Mouse (Mus musculus) thymus, adult 2 months (tissue): ENCODE measurements around the gene Olfr1489.

Source experiments
- CTCF ChIP-seq: fragments of 200-500 bp; IDR thresholded peaks from 2 replicates; pipeline ENCODE4 v1.5.1; 2012; ENCODE audit warnings: mild to moderate bottlenecking, control low read depth, low read length, moderate library complexity, borderline replicate concordance; ENCODE audit not compliant: control insufficient read depth, poor library complexity, insufficient read depth; ENCODE audit errors: extremely low read depth
- POLR2A ChIP-seq: fragments of 200-500 bp; IDR thresholded peaks from 2 replicates; pipeline ENCODE4 v1.6.1; 2012; ENCODE audit warnings: mild to moderate bottlenecking, low read length, control low read depth, moderate library complexity; ENCODE audit not compliant: control insufficient read depth, poor library complexity, insufficient read depth; ENCODE audit errors: extremely low read depth

- TF ChIP-seq CTCF = no peak
- TF ChIP-seq POLR2A = no peak
Observed at GRCm38 (mm10) chr19:13631321-13631720, at the start of gene Olfr1489.
